Mouse (Mus musculus): ENCODE measurements at regions not wholly inside any gene's neighbourhood (a gene's known extent, or its start where the extent isn't known, plus 50 kb on each side); places are given as distances from the start of the nearest gene placed in this dataset.
A peak's percentile ranks its signal among the peaks of the same experiment; 100 is the strongest.
"Not testable (repeated sequence)": the region's sequence is repeated elsewhere in the genome, so short reads cannot be mapped to it uniquely, and the experiment has no call there.

DNA sequence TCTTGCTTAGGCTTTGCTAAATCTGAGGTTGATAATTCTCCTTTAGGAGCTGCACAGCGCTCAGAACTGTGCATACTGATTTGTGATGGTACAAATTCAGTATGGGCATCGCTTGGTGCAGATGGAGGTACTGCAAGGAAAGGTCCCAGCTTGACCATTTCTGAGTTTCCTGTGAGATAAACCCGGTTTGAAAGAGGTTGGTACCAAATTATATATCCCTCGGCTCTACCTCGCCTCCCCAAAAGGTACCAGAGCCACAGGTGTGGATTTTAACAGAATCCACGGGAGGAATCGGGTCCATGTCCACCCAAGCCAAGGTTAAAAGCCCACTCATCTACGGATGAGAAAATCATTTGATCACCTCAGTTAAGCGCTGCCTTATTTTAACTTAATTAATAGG is 172.5 kb upstream of the Zfp808 start:
- not testable (repeated sequence) for DNase-seq (ENCODE audit: low read depth, low spot score); H3K36me3 ChIP-seq (ENCODE audit: control insufficient read depth, insufficient read depth, low read length, poor library complexity, severe bottlenecking); H3K27me3 ChIP-seq (ENCODE audit: control insufficient read depth, insufficient read depth, low read length, poor library complexity, severe bottlenecking)

DNA sequence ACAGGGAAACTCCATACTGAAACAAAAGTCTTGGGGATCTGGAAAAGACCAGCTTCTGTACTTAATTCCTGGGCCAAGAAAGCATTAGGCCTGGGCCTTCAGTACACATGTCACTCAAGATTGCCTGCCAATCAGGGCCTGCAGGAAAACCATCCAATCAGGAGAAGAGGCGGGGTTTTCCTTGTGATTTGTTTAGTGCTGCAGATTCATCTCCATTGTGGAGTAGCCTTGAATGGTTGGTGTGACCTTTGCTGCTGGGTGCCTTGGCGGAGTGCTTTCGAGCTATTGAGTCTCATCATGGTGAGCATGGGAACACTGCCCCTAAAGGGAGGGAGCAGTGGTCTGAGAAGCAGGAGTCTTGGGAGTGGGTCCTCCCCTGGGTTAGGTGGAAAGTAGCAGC is 150.8 kb upstream of the Zfp808 start:
- not testable (repeated sequence) for DNase-seq (ENCODE audit: low read depth, low spot score); H3K36me3 ChIP-seq (ENCODE audit: control insufficient read depth, insufficient read depth, low read length, poor library complexity, severe bottlenecking); H3K27me3 ChIP-seq (ENCODE audit: control insufficient read depth, insufficient read depth, low read length, poor library complexity, severe bottlenecking)

DNA sequence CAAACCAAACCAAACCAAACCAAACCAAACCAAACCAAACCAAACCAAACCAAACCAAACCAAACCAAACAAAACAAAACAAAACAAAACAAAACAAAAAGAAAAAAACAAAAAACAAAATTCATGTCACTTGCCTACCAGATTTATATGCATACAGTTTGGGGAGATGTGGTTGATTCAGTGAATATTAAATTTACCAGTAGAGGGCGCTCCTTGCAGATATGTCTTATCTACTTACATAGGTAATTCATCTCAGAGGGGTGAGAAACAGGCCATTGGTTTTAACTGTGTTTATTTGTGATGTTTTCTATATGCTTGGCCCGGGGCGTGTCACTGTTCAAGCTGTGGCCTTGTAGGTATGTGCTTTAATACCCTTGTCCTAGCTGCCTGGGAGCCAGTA is 133.2 kb upstream of the Zfp808 start:
- H3K36me3 ChIP-seq (ENCODE audit: control insufficient read depth, insufficient read depth, low read length, poor library complexity, severe bottlenecking); H3K27me3 ChIP-seq (ENCODE audit: control insufficient read depth, insufficient read depth, low read length, poor library complexity, severe bottlenecking): not testable (repeated sequence)
- peak; percentile 24 for DNase-seq (ENCODE audit: low read depth, low spot score)

DNA sequence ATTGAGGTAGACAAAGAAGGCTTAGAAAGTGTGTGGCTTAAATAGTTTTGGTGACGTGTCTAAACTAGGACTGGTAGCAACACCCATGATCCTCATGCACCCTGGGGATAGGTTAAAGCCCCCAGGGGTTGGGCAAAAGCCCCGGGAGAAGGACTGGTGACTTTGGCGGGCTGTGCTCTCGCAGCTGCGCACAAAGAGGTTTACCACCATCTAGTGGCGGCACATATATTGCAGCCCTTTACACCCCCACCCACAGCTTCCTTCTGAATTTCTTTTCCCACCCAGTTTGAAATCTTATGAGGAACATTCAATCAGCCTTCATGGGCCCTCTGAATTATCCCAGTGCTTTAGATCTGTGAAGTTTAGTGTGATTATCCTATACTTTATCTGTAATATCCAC is 130.9 kb upstream of the Zfp808 start:
- not testable (repeated sequence) for H3K27me3 ChIP-seq (ENCODE audit: control insufficient read depth, insufficient read depth, low read length, poor library complexity, severe bottlenecking); H3K36me3 ChIP-seq (ENCODE audit: control insufficient read depth, insufficient read depth, low read length, poor library complexity, severe bottlenecking)
- DNase-seq (ENCODE audit: low read depth, low spot score): peak; percentile 0

DNA sequence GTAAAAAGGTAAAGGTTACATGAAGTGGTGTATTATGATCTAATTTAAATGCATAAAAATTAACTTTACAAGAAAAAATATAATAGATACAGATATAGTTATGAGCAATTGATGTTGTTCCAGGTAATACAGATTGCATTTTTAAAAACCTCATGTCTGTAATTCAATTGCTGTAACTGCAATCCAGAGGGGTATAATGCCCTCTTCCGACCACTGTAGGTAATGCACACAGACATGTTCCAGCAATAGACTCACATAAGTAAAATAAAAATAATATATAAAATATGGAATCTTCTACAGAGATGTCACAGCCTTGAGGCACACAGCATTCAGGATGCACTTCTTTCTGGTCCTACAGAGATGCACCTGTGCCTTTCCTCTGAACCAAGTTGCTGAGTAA is 122.4 kb upstream of the Zfp808 start:
- not testable (repeated sequence) for DNase-seq (ENCODE audit: low read depth, low spot score); H3K27me3 ChIP-seq (ENCODE audit: control insufficient read depth, insufficient read depth, low read length, poor library complexity, severe bottlenecking); H3K36me3 ChIP-seq (ENCODE audit: control insufficient read depth, insufficient read depth, low read length, poor library complexity, severe bottlenecking)

DNA sequence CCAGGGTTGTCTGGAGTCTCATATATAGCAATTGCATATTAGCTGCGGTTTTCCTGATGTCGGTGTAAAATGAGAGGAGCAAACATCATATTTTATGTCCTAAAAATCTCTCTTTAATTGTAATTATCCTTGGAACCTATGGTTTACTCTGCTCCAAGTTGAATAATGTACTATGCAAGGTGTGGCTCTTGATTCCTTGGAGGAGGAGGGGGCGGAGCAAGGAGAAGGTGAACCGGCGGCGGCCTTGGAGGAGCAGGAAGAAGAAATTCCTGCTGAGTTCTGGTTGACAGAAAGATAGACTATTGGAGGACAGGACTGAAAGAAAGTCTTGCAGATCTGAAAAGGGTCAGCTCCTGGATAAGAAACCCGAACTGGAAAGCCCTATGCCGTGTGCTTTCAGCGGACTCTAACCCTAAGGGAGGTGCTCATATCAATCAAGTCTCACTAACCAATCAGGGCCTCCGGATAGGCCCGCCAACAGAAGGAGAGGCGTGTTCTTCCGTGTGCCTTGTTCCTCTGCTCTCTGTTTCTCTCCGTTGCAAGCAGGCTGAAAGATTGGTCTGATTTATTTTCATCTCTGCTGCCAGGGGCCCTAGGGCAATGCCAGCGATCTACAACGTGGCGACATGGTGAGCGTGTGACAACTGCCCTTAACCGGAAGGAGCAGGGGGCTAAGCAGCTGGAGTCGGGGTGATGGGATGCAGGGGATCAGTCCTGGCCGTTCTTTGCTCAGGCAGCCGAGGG is 114.1 kb upstream of the Zfp808 start:
- DNase-seq (ENCODE audit: low read depth, low spot score): peak; percentile 60
- not testable (repeated sequence) for H3K27me3 ChIP-seq (ENCODE audit: control insufficient read depth, insufficient read depth, low read length, poor library complexity, severe bottlenecking); H3K36me3 ChIP-seq (ENCODE audit: control insufficient read depth, insufficient read depth, low read length, poor library complexity, severe bottlenecking)

DNA sequence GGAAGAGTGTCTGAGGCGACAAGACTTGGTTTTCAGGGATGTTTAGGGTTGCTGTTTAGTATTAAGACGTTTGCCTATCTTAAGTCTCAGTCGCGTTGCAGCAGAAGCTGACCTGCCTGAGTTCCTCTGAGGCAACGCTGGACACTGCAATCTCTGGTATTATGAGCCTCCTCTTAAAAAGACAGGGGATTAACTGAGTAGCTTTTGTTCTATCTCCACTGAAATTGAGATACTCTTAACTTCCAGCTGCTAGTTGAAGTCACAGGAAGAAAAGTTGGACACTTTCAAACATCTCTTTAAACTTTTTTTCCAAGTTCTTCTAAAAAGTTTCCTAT is 113.6 kb upstream of the Zfp808 start:
- not testable (repeated sequence) for H3K36me3 ChIP-seq (ENCODE audit: control insufficient read depth, insufficient read depth, low read length, poor library complexity, severe bottlenecking); H3K27me3 ChIP-seq (ENCODE audit: control insufficient read depth, insufficient read depth, low read length, poor library complexity, severe bottlenecking); DNase-seq (ENCODE audit: low read depth, low spot score)

DNA sequence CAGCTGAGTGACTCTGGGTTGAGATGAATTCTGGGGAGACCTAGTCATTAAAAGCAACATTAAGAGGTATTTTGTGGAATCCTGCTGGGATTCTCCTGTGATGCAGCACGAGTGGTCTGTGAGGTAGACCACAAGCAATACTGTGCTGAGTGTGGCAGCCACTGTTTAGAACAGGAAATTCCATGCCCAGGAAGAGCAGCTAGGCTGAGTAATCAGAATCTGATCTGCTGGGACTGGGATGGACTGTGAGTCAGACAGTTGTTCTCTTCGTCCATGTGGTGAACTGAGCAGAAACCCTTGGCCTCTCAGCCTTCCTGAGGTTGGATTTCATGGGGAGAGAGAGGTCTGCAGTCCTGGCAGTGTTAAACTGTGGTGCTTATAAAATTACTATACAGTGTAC is 92.0 kb upstream of the Zfp808 start:
- not testable (repeated sequence) for DNase-seq (ENCODE audit: low read depth, low spot score); H3K36me3 ChIP-seq (ENCODE audit: control insufficient read depth, insufficient read depth, low read length, poor library complexity, severe bottlenecking); H3K27me3 ChIP-seq (ENCODE audit: control insufficient read depth, insufficient read depth, low read length, poor library complexity, severe bottlenecking)

DNA sequence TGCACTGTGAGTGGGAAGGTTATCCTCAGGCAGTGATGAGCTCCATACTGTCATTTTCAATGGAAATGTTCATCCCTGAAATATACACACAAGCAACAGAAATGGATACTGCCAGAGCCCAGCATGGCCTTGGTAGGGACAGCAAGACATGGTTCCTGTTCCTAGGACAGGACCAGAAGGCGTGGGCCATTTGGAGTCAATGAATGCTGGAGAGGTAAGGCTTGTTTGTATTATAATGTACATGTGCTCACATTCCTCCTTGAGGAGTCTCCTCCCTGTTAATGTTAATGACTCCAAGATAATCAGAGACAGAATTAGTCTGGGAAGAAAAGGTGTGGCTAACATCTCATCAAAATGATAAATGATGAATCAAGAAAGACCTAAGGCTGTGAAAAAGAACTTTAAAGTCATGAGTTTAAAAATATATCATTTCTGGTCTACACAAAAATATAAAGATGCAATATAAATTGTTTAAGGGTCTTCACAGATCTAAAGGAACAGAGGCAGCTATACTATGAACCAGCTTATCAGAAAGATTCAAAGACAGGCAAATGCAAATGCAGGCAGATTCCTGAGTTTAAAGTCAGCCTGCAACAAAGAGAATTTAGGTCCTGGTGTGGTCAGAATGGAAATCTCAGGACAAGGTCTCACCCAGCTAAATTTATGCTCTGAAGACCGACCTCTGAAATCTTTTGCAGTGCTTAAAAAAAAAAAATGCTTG is 51.6 kb upstream of the Zfp808 start:
- not testable (repeated sequence) for DNase-seq (ENCODE audit: low read depth, low spot score); H3K27me3 ChIP-seq (ENCODE audit: control insufficient read depth, insufficient read depth, low read length, poor library complexity, severe bottlenecking); H3K36me3 ChIP-seq (ENCODE audit: control insufficient read depth, insufficient read depth, low read length, poor library complexity, severe bottlenecking)

DNA sequence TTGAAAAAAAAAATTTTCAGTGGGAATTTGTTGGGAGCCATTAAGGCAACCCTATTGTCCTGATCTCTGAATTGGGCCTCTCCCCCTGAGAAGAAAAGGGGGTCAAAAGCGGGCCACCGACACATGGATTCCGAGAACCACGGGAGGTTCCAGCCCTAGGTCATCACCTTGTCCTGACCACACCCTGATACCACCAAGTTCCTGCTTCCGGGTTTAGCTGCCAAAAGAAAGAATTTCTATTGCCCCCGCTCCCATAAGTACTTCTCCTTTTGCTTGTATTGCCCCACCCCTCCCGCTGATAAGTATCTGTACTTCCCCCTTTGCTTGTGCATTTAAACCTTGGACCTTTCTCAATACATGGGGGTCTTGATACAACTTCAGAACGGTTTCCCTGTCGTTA is 50.8 kb upstream of the Zfp808 start:
- not testable (repeated sequence) for H3K36me3 ChIP-seq (ENCODE audit: control insufficient read depth, insufficient read depth, low read length, poor library complexity, severe bottlenecking); DNase-seq (ENCODE audit: low read depth, low spot score); H3K27me3 ChIP-seq (ENCODE audit: control insufficient read depth, insufficient read depth, low read length, poor library complexity, severe bottlenecking)

All from splenic B cell, adult 2 months (primary cell).